Mouse (Mus musculus) embryonic facial prominence, embryonic 13.5 days (tissue): ENCODE results near the gene Klf12. TPM values are rescaled to one million over a fixed set of nuclear protein-coding genes. Genes with fewer than 3 reads are reported as not detected.

ENCODE experiments used
- ATAC-seq: fragments of 200-750 bp; cut with Nextera tagmentation; 2 replicates; pipeline ENCODE4 v1.8.0; 2017; ENCODE audit warnings: low read depth; ENCODE audit not compliant: insufficient number of reproducible peaks, insufficient read depth, low FRiP score, low TSS enrichment
- H3K27ac ChIP-seq: fragments of 300-500 bp; sonication (generic); 2 replicates; pipeline ENCODE4 v1.5.1; 2015; ENCODE audit warnings: moderate library complexity, mild to moderate bottlenecking, inconsistent platforms
- H3K27me3 ChIP-seq: fragments of 300-500 bp; sonication (generic); 2 replicates; pipeline ENCODE4 v1.6.1; 2015; ENCODE audit warnings: mild to moderate bottlenecking, inconsistent platforms
- H3K36me3 ChIP-seq: fragments of 300-500 bp; sonication (generic); 2 replicates; pipeline ENCODE4 v1.6.1; 2015; ENCODE audit warnings: mild to moderate bottlenecking, inconsistent platforms
- H3K4me1 ChIP-seq: fragments of 300-500 bp; sonication (generic); 2 replicates; pipeline ENCODE4 v1.6.1; 2015; ENCODE audit warnings: inconsistent platforms
- H3K4me2 ChIP-seq: fragments of 300-500 bp; sonication (generic); 2 replicates; pipeline ENCODE4 v1.6.1; 2015; ENCODE audit warnings: moderate library complexity, mild to moderate bottlenecking, inconsistent platforms
- H3K4me3 ChIP-seq: fragments of 300-500 bp; sonication (generic); 2 replicates; pipeline ENCODE4 v1.5.1; 2015; ENCODE audit warnings: mild to moderate bottlenecking, inconsistent platforms
- H3K9ac ChIP-seq: fragments of 300-500 bp; sonication (generic); 2 replicates; pipeline ENCODE4 v1.6.1; 2015; ENCODE audit warnings: mild to moderate bottlenecking, inconsistent platforms
- H3K9me3 ChIP-seq: fragments of 300-500 bp; sonication (generic); 2 replicates; pipeline ENCODE4 v1.6.1; 2016; ENCODE audit warnings: inconsistent platforms
- WGBS: fragments of 180-500 bp; shearing (Covaris S2); methylation state at CpG from one replicate; pipeline ENCODE4 v1.1.7; 2015; ENCODE audit warnings: mixed read lengths; 5-methylcytosine and 5-hydroxymethylcytosine counted together
- polyA plus RNA-seq: library from polyadenylated mRNA; unstranded; fragments of >200 nt; fragmentation: Nextera tagmentation; extraction: Ambion mirVana; gene quantifications from 2 replicates; pipeline ENCODE4 v1.2.1, GENCODE M21; 2015

The Klf12 gene
- polyA plus RNA-seq, 1 experiment from 2014 or later, result 33.0 TPM

- ATAC-seq, result no peak
- H3K36me3 ChIP-seq, result no peaks in the 10 kb centered on the region
- 55% methylated on average over 3 of the region's 5 CpGs for WGBS
- H3K4me1 ChIP-seq, result 0 out of 2 replicates have a peak, but pooled peaks cover 7% of the 10 kb centered on the region
- H3K9ac ChIP-seq, result no peak overlapping the region
- no peak overlapping the region for H3K27ac ChIP-seq
- no peak overlapping the region for H3K4me2 ChIP-seq
- no peaks in the 10 kb centered on the region for H3K9me3 ChIP-seq
- H3K4me3 ChIP-seq, result no peak overlapping the region
- no peaks in the 10 kb centered on the region for H3K27me3 ChIP-seq
Measured at GRCm38 (mm10) chr14:99910876-99911275, 373.6 kb downstream of the Klf12 start.

DNA sequence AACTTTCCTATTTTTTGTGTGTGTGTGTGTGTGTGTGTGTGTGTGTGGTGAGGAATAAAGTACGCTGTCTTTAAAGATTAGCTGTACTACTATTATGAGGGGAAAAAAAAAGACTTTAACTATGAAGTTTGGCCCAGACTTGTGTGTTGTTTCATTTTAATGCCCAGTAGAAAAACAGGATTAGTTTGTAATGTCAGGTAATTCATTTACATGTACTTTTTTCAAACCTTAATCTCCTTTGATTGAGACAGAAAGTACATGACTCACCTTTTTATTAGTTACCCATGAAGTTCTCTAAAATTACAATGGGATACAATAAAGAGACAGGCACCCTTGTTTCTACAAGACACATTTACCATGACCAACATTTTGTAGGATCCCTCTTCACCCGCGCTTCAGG lies 383.6 kb downstream of the Klf12 start:
- no peak overlapping the region for H3K4me3 ChIP-seq
- H3K4me1 ChIP-seq, result peaks cover 8% of the 10 kb centered on the region; the same call in 1 of the 2 replicates
- no peaks in the 10 kb centered on the region for H3K9me3 ChIP-seq
- no peak for ATAC-seq
- H3K9ac ChIP-seq, result no peak overlapping the region
- H3K36me3 ChIP-seq, result peaks cover 3% of the 10 kb centered on the region; the same call in 1 of the 2 replicates
- no peaks in the 10 kb centered on the region for H3K27me3 ChIP-seq
- H3K4me2 ChIP-seq, result no peak overlapping the region
- WGBS, result 88% methylated on average over 3 of the region's 3 CpGs
- H3K27ac ChIP-seq, result no peak overlapping the region

- no peak overlapping the region for H3K4me2 ChIP-seq
- no peak overlapping the region for H3K4me3 ChIP-seq
- H3K9me3 ChIP-seq, result no peaks in the 10 kb centered on the region
- H3K27me3 ChIP-seq, result no peaks in the 10 kb centered on the region
- H3K4me1 ChIP-seq, result no peaks in the 10 kb centered on the region
- peaks cover 3% of the 10 kb centered on the region; the same call in 1 of the 2 replicates for H3K36me3 ChIP-seq
- ATAC-seq, result no peak
- 76% methylated on average over 3 of the region's 3 CpGs for WGBS
- H3K27ac ChIP-seq, result no peak overlapping the region
- H3K9ac ChIP-seq, result no peak overlapping the region
Measured at GRCm38 (mm10) chr14:99898861-99899260, 385.6 kb downstream of the Klf12 start.

DNA sequence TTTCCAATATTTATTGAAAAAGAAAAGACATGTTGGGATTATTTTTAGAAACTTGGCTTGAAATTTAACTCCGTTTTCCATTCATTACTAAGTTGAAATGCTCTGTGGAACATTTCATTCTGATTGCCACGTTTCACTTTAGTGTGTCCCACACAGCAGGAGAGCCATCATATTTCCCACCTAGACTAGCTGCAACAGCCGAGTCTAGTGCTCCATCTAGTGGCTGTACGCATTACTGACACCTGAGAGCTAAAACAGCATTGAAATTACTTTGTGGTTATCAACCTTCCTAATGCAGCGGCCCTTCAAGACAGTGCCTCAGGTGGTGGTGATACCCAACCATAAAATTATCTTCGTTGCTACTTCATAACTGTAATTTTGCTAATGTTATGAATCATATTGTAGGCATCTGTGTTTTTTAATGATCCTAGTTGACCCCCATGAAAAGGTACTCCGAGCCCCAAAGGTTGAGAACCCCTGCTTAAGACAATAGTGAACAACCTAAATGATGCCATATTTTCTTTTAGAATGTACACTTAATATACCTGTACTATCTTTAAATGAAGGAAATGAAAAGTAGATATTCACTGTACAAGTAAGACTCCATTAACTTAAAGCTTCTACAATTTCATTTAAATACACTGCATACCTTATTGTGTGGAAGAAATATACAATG lies 389.6 kb downstream of the Klf12 start:
- Histone ChIP-seq H3K9ac (no peak overlapping the region), H3K4me1 (no peaks in the 10 kb centered on the region), H3K4me3 (no peak overlapping the region), H3K36me3 (peaks cover 3% of the 10 kb centered on the region; the same call in 1 of the 2 replicates), H3K27ac (no peak overlapping the region), H3K27me3 (no peaks in the 10 kb centered on the region), H3K4me2 (no peak overlapping the region), H3K9me3 (no peaks in the 10 kb centered on the region)
- no peak for ATAC-seq
- WGBS, result 19% methylated on average over 7 of the region's 7 CpGs

GRCm38 (mm10) chr14:99894062-99894461 lies 390.4 kb downstream of the Klf12 start:
- no peak overlapping the region for H3K27ac ChIP-seq
- H3K4me2 ChIP-seq, result no peak overlapping the region
- H3K27me3 ChIP-seq, result no peaks in the 10 kb centered on the region
- no peaks in the 10 kb centered on the region for H3K9me3 ChIP-seq
- ATAC-seq, result no peak
- no peaks in the 10 kb centered on the region for H3K4me1 ChIP-seq
- H3K4me3 ChIP-seq, result no peak overlapping the region
- 44% methylated on average over 14 of the region's 14 CpGs for WGBS
- no peak overlapping the region for H3K9ac ChIP-seq
- H3K36me3 ChIP-seq, result peaks cover 2% of the 10 kb centered on the region; the same call in 1 of the 2 replicates

DNA sequence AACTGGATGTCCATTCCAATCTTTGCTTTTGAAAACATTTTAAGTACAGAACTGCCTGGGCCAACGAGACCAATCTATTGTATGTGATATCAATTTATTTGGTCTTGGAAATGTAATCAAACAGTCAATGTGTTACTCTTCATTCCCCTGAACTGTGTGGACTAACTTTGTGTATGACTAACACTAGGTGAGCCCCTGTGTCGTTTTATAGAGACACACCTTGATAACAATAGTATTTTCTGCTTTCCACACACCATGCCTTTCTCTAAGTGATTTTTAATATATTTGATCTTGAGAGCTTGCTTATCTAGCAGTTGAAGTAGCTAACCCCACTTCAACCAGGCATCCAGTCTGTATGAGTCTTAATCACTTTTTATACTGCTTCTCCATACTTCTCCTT lies 398.0 kb downstream of the Klf12 start:
- no peak overlapping the region for H3K4me2 ChIP-seq
- no peak overlapping the region for H3K27ac ChIP-seq
- H3K36me3 ChIP-seq, result no peaks in the 10 kb centered on the region
- H3K27me3 ChIP-seq, result no peaks in the 10 kb centered on the region
- ATAC-seq, result no peak
- no peak overlapping the region for H3K4me3 ChIP-seq
- H3K9me3 ChIP-seq, result no peaks in the 10 kb centered on the region
- H3K9ac ChIP-seq, result no peak overlapping the region
- WGBS, result 82% methylated on average over 2 of the region's 2 CpGs
- H3K4me1 ChIP-seq, result no peaks in the 10 kb centered on the region

- Histone ChIP-seq H3K9ac (no peak overlapping the region), H3K36me3 (no peaks in the 10 kb centered on the region), H3K4me3 (no peak overlapping the region), H3K4me2 (no peak overlapping the region), H3K4me1 (no peaks in the 10 kb centered on the region), H3K27me3 (no peaks in the 10 kb centered on the region), H3K27ac (peak overlapping the region; percentile 33; the same call in 1 of the 2 replicates), H3K9me3 (no peaks in the 10 kb centered on the region)
- no peak for ATAC-seq
- WGBS, result 72% methylated on average over 2 of the region's 2 CpGs
Measured at GRCm38 (mm10) chr14:99885562-99885961, 398.9 kb downstream of the Klf12 start.

DNA sequence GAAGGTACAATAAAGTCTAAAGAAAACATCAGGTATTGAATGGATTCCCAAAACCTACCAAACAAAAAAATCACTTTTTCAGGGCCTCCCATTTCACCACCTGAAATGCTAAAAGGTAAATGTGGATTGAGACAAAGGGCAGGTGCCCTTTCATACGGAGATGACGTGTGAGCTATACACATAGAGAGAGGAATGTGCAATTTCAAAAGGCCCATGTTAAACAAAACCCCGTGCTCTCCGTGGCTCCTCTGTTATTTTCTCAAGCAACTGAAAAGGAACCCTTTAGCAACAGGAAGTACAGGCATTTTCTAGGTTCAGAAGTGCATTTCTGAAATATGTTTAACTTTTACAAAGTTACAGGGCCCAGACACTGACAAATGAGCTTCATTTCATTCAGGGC lies 399.4 kb downstream of the Klf12 start:
- H3K27ac ChIP-seq, result 0 out of 2 replicates have a peak overlapping the region, but pooled peaks have one; percentile 33
- no peak for ATAC-seq
- no peaks in the 10 kb centered on the region for H3K4me1 ChIP-seq
- 42% methylated on average over 4 of the region's 4 CpGs for WGBS
- no peaks in the 10 kb centered on the region for H3K36me3 ChIP-seq
- no peaks in the 10 kb centered on the region for H3K9me3 ChIP-seq
- H3K27me3 ChIP-seq, result no peaks in the 10 kb centered on the region
- H3K4me3 ChIP-seq, result no peak overlapping the region
- H3K9ac ChIP-seq, result no peak overlapping the region
- H3K4me2 ChIP-seq, result no peak overlapping the region

- H3K9me3 ChIP-seq, result no peaks in the 10 kb centered on the region
- H3K4me2 ChIP-seq, result no peak overlapping the region
- H3K36me3 ChIP-seq, result peaks cover 17% of the 10 kb centered on the region
- H3K9ac ChIP-seq, result no peak overlapping the region
- no peaks in the 10 kb centered on the region for H3K27me3 ChIP-seq
- no peak overlapping the region for H3K27ac ChIP-seq
- no peaks in the 10 kb centered on the region for H3K4me1 ChIP-seq
- no peak for ATAC-seq
- no peak overlapping the region for H3K4me3 ChIP-seq
- WGBS, result 63% methylated on average over 5 of the region's 5 CpGs
Measured at GRCm38 (mm10) chr14:99876791-99877578, 407.5 kb downstream of the Klf12 start.

GRCm38 (mm10) chr14:99873725-99874124 lies 410.8 kb downstream of the Klf12 start:
- Histone ChIP-seq H3K4me3 (no peak overlapping the region), H3K9ac (no peak overlapping the region), H3K27me3 (no peaks in the 10 kb centered on the region), H3K36me3 (peaks cover 17% of the 10 kb centered on the region), H3K4me1 (no peaks in the 10 kb centered on the region), H3K4me2 (no peak overlapping the region), H3K9me3 (no peaks in the 10 kb centered on the region), H3K27ac (no peak overlapping the region)
- 84% methylated on average over 5 of the region's 5 CpGs for WGBS
- ATAC-seq, result no peak

DNA sequence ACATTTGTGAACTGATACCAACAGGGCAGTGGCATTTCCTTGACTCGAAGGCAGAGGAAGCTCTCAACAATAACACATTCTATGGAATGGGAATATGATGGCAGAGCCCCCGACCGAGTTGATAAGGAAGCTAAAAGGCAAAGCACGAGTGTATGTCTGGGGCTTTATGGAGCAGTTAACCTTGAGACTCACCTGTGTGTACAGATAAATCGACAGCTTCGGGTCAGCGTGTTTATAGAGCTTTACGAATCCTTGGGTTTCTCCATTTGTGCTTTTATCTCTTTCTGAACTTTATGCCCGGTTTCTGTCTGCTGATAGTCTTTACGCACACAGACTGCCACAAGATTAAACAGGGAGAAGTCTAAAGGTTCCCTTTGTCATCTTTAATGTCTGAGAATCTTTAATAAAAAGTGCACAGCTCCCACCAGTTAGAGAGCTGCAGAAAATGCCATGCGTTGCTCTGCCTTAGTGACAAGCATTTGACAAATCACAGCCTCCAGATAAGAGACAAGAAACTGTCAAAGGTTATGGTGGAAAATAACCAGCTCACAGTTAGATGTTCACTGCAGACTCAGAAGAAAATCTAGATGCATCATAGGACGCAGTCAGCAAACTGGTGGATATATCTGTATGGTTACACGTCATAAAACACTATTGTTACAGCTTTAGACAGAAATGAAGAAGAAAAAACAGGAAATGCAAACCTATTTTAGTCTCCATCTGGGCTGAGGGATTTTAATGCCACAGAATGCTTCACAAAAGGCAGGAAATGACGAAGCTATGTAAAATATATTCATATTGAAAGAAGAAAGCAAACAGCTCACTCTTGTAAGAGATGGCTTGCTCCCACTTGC lies 428.1 kb downstream of the Klf12 start:
- Histone ChIP-seq H3K4me3 (no peak overlapping the region), H3K4me2 (no peak overlapping the region), H3K27ac (no peak overlapping the region), H3K4me1 (no peaks in the 10 kb centered on the region), H3K9ac (no peak overlapping the region), H3K36me3 (no peaks in the 10 kb centered on the region), H3K9me3 (no peaks in the 10 kb centered on the region), H3K27me3 (no peaks in the 10 kb centered on the region)
- WGBS, result 82% methylated on average over 14 of the region's 14 CpGs
- ATAC-seq, result no peak
